Mouse (Mus musculus) bone marrow macrophage, adult 2 months (primary cell): Measurements from ENCODE around the gene Abcc9.

ENCODE experiments used
- CTCF ChIP-seq: IDR thresholded peaks from 2 replicates; pipeline ENCODE4 v1.5.1; 2012; ENCODE audit warnings: low read depth, mild to moderate bottlenecking, low read length, moderate library complexity
- POLR2A ChIP-seq: IDR thresholded peaks from 2 replicates; pipeline ENCODE4 v1.6.1; 2012; ENCODE audit warnings: mild to moderate bottlenecking, low read depth, low read length, borderline replicate concordance

- TF ChIP-seq CTCF (no peak), POLR2A (no peak)
Measured at GRCm38 (mm10) chr6:142568713-142569357, 133.3 kb downstream of the Abcc9 start.
